Mouse (Mus musculus) retina, adult 2 months (tissue): ENCODE measurements at regions not wholly inside any gene's neighbourhood (a gene's known extent, or its start where the extent isn't known, plus 50 kb on each side); places are given as distances from the start of the nearest gene placed in this dataset.

Source experiments
- DNase-seq: peaks from one replicate; pipeline ENCODE4 v3.0.0-alpha.2; 2012; ENCODE audit warnings: low read depth, low spot score

- no peak for DNase-seq
These were observed 54.5 kb upstream of the Meis1 start for GRCm38 (mm10) chr11:19073265-19073664.

GRCm38 (mm10) chr11:19073887-19074564, 55.2 kb upstream of the Meis1 start:
- DNase-seq: no peak

GRCm38 (mm10) chr11:19091101-19091857, 72.5 kb upstream of the Meis1 start:
- no peak for DNase-seq

GRCm38 (mm10) chr11:19092967-19093745, 74.4 kb upstream of the Meis1 start:
- DNase-seq: no peak

- no peak for DNase-seq
These were observed 75.0 kb upstream of the Meis1 start for GRCm38 (mm10) chr11:19093749-19094148.

GRCm38 (mm10) chr11:19094183-19094582, 75.4 kb upstream of the Meis1 start:
- no peak for DNase-seq

GRCm38 (mm10) chr11:19102981-19103568, 84.3 kb upstream of the Meis1 start:
- no peak for DNase-seq

- DNase-seq: no peak
These were observed 88.4 kb upstream of the Meis1 start for GRCm38 (mm10) chr11:19107180-19107579.

- DNase-seq: no peak
These were observed 90.3 kb upstream of the Meis1 start for GRCm38 (mm10) chr11:19109055-19109454.

GRCm38 (mm10) chr11:19111916-19112575, 93.3 kb upstream of the Meis1 start:
- DNase-seq: no peak

GRCm38 (mm10) chr11:19117121-19117520, 98.3 kb upstream of the Meis1 start:
- no peak for DNase-seq

GRCm38 (mm10) chr11:19118258-19118657, 99.5 kb upstream of the Meis1 start:
- DNase-seq: no peak

GRCm38 (mm10) chr11:19119927-19120827, 101.4 kb upstream of the Meis1 start:
- no peak for DNase-seq

GRCm38 (mm10) chr11:19120871-19121270, 102.1 kb upstream of the Meis1 start:
- no peak for DNase-seq

GRCm38 (mm10) chr11:19135375-19136050, 116.7 kb upstream of the Meis1 start:
- DNase-seq: no peak

- no peak for DNase-seq
These were observed 119.6 kb upstream of the Meis1 start for GRCm38 (mm10) chr11:19138423-19138822.

- DNase-seq: no peak
These were observed 120.0 kb upstream of the Meis1 start for GRCm38 (mm10) chr11:19138831-19139230.

GRCm38 (mm10) chr11:19143267-19144000, 124.6 kb upstream of the Meis1 start:
- DNase-seq: no peak

GRCm38 (mm10) chr11:19144506-19144905, 125.7 kb upstream of the Meis1 start:
- DNase-seq: no peak
